Mouse (Mus musculus) ES-CJ7 (cell line): Measurements from ENCODE around the gene Erich4.

Experiments used
- DNase-seq: peaks from one replicate; pipeline ENCODE4 v3.0.0; 2011; ENCODE audit warnings: low read depth, low spot score

The Erich4 gene

DNA sequence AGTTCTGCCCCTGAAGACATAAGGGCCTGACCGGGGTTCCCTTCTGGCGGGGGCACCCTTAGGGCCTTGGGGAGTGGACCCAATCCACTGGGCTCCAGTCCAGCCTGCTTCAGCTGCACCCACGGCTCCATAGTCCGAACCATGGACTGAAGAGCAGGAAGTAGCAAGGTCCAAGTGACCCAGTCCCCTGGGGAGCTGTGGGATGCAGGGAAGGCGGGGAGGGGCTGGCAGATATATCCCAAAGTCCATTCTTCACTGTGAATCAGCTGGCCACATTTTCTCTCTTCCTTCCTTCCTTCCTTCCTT lies at the start of gene Erich4:
Erich4 (minus strand) TSS at position 187 of the 306 bp plus-strand sequence.
- no peak for DNase-seq

DNA sequence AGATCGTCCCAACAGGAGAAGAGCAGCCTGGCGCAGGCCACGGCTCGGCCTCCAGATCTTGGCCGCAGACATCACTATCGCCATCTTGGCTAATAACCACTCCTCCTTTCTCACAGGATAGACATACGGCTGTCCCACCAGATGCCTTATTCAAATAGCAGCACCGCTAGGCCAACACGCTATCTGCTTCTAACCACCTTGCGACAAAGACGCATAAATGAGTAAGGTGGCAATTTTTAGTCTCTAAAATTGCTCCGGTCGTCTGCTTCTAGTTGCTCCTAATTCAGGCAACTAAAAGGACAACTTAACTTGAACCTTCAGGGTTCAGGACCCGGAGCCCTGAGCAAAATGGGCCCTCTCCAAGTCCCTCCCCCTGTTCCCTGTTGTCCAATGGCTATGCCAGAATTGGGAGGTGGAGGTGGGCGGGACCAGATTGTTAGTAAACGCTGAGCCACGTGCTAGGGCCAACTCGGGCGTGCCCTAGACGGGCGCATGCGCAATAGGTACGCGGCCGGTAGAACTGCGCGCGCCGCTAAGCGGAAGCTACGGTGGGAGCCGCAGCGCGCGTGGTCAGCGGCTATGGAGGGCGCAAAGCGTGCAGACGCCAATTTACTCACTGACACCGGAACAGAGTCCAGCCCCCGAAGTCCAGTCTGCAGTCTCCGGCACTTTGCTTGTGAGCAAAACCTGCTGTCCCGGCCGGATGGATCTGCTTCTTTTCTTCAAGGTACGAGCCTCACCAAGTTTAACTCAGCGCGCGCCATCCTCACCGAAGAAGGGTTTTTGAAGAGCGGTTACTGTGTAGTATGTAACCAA lies 43.2 kb upstream of the Erich4 start, which contains the start of the genes Bckdha and Exosc5:
Bckdha (minus strand) TSS at position 325 of the 816 bp plus-strand sequence.
Exosc5 (plus strand) TSS at position 508 of the 816 bp plus-strand sequence.
- peak; percentile 100 for DNase-seq

DNA sequence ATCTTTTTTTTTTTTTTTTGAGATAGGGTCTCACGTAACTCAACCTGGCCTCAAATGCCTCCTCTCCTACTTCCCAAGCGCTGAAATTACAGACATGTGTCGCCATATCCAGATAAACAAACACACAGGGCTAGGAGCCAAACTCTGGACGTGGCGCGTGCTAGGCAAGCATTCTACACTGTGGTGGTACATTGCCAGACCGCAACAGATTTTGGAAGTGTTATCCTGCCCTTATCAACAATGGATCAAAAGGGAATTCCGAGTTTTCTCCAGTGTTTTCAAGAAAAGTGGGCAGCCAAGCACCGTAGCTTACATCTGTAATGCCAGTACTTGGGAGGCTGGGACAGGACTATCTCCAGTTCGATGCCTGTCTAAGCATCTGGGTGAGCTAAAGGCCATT lies 42.1 kb upstream of the Erich4 start:
- no peak for DNase-seq

DNA sequence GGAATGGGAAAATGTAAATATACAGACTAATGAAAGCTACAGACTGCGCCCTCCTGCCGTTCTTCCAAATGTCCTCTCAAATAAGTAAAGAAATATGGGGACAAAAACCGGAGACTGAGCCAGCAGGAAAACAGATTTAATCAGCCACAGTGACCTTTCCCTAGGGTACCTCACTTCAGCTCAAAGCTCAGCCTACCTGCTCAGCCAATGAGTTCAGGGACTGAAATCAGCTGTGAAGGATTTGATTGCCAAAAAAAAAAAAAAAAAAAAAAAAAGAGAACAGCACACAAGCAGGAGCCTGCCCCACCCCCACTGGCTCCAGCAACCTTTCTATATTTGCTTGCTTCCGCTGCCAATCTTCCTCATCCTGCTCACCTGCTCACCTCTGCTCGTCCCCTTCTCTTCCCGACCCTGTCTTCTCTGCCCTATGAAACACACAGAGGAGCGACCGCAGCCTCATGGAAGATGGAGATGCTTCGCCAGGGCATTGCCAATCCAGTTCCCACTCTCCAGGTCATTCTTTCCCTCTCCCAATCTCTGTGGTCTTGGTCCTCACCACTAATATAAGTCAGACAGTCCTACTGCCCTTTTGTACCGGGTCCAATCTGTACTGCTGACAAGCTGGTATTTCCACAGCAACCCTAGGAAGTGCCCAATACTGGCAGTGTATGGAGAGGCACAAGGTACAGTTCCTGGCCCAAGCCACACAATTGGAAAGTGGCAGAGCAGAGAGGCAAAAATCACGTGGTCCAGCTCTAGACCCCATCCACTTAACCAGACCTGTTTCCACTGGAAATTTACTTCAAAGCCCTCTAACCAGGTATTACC lies 40.1 kb upstream of the Erich4 start:
- DNase-seq, result peak; percentile 85

DNA sequence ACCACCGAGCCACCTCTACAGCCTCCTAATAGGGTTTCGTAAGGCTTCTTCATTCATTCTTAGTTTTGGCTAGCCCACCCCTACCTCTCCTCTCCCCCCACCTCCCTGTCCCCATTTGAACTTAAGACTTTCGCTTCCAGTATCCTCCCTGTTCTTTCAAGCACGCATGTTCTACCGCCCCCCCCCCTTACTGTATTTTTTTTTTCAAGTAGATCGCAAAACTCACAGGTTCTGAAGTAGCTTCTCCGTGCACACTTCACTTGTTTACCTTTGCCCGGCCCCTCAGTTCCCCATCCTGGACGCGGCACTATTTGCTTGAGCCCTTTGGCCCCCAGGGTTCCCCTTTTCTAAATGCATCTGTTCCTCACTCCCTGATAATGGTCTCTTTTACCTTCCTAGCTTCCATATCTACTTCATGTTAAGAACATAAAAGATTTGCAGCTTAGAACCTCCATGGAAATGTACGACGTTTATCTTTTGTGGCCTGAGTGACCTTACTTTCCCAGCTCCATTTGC lies 36.6 kb upstream of the Erich4 start:
- DNase-seq, result no peak

DNA sequence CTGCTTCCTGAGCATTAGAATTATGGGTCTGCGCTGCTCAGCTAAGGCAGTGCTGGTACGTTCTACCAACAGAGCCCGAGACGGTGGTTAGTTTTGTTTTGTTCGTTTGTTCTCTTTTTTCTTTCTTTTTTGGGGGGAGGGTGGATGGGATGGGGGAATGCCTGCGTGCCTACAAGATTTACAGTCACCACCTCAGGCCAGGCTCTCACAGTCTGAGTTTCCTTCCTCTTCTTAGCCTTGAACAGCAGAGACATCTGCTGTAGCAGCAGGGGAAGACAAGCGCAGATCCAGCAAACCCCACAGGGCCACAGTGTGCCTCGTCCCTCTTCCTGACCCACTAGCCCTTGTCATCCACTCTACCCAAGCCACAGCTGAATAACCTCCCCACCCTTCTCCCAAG lies 35.6 kb upstream of the Erich4 start:
- DNase-seq, result no peak

DNA sequence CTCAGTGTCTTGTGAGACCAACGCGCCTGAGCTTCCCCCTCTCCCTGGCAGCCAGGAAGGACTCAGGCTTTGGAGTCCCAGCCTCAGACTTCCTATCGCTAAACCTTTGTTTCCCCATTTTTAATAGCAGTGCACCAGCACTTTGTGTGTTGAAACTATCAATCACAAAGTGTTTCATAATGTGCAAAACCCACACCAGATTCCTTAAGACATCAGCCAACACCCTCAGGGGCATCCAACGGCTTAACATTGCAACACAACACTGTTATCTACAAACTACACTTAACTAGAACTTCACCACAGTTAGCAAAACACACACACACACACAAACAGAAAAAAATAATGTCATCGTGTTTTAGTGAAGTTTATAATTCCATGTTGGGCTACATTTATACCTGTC lies 34.1 kb upstream of the Erich4 start:
- no peak for DNase-seq

DNA sequence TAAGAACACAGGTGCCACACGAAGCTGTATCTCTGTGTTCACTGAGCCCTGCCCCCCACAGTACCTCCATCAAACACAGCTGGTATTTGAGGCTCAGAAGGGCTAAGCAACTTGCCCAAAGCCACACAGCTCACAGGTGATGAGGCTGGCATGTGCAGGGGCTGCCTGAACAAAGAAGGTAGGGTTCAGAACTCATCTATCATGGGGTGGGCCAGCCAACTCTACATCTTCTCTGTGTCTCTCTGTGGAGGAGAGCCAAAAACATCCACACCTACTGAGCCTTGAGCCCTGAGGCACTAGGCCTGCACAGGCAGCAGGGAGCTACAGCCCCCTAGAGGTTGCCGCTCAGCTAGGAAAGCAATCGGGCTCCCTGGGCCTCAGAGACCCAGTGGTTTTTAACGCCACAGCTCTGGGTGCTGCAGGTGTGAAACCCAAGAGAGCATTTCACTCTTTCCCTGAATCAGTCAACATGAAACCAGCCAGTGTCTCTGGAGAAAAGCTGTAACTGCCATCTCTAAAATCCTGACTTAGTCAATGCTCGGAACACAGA lies 32.0 kb upstream of the Erich4 start:
- DNase-seq, result peak; percentile 63

DNA sequence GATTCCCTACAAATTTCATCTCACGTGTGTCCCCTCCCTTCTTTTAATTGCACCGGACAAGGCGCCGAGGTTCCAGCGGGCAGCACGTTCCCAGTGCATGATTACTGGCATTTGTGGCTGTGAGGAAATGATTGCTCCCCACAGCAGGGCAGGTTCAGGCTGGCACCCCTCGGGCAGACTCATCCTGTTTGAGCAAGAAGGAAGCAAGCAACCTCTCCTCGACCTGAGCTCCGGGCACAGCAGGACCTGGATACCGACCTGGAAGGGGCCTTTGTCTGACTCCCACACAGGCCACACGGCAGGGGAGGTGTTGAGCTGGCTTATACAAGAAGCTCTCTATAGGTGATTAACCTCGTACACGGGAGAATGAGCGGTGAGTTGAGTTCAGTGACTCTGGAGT lies 29.4 kb upstream of the Erich4 start:
- DNase-seq, result no peak

DNA sequence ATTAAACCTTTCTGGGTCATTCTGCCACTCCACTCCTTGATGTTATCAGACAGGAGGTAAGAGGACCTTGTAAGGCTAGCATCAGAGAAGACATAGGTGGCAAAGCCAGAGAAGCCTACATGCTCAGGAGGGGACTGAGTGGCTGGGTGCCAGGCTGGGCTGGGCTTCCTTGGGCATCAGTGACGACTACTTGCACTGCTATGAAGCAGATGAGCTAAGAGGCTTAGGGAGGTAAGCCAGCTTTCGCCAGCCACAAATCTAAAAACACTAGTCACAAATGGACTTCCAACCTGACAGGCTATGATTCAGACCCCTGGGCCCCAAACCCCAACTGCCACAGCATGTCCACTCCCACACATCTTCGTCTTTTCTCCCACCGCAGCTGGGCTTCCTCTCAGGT lies 28.9 kb upstream of the Erich4 start:
- no peak for DNase-seq

DNA sequence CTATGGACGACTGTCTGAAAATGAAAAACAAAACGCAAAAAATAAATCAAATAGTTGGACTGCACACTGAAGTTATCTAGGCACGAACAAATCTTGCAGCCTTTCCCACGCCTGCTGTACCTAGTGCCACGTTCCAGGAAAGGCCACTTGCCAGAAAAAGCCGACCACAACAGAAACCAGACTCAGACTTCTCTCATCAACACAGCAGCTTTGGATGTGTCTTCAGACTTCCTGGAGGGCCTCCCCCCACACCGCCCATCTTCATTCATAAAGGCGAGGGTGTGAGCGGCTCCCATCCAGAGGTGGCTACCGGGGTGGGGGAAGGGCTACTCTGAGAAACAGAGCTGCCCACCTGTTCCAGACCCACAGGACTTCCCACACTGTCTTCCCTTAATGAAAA lies 28.4 kb upstream of the Erich4 start:
- DNase-seq, result no peak

DNA sequence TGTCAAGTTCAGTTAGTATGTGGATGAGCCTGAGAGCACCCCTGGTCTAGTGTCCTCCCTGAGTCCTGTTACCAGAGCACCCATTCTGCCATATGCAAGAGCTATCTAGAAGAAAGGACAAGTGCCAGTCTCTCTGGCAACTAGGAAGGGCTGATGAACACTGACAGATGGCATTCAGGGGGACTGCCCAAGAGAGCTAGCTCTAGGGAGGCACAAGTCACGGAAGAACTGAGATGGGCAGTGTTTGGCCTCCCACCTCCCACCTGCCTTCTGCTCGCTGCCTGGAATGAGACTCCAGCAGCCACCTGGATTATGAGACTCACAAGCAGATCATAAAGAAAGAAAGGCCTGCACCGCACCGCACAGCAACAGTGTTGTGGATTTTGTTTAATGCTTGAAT lies 24.1 kb upstream of the Erich4 start:
- DNase-seq, result no peak

DNA sequence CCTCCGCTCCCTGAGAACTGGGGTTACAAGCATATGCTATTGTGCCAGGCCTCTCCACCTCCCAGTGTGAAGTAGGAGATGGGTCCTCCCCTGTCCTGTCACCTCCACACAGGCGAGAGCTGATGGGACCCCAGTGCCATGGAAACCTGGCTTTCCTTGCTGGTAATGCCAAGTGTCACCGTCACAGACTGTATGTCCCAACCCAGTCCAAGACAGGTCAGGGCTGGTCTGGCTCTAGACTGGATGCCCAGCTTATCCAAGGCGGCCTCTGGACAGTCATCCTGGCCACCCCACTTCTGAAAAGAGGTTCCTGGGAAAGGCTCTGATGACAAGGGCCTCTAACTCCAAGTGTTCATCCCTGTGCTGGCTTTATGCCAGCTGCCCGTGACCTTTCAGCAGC lies 21.4 kb upstream of the Erich4 start:
- no peak for DNase-seq

DNA sequence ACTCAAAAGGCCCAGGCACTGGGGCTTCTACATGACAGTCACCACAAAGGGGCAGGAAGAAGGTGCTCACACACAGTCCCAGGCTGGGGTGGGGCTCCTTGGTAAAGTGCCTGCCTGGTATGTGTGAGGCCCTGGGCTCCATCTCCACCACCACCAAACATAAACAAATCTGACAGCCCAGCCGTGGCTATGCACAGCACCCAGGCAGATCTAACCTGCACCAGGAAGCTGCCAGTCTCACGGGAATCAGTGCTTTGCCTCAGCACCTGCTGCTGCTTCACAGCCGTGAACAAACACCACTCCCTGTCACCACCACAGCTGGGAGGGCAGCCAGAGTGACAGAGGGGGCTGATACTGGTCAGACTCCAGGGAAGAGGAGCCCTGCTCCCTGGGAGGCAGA lies 20.7 kb upstream of the Erich4 start:
- DNase-seq, result no peak

DNA sequence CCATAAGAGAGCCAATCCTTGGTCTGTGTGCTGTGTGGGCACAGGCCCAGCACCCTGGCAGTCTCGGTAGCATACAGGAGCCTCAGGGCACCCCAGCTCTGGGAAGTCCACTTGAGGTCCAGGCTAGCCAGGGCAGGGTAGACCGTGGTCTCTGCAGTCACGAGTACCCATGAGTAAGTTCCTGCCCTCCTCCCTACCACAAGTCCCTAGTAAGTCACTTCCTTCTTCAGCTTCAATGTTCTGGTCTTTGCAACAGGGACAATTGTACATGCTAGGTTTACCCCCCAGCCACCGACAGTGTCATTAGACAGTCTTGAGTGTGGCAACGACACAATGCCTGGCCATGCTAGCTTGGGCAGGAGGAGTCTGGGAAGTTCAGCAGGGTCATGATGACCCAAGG lies 17.0 kb upstream of the Erich4 start:
- no peak for DNase-seq

DNA sequence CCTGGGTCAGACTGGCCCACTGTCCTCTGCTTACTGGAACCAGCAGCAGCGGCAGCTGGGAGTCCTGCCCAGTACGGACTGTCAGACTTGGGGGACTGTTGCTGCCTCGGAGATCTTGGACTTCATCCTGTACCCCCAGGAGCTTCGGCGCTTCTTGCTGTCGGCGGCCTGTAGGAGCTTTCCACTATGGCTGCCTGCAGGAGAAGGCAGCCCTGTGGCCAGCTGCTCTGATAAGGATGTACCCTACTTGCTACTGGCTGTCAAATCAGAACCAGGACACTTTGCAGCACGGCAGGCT lies 12.6 kb upstream of the Erich4 start:
- no peak for DNase-seq

DNA sequence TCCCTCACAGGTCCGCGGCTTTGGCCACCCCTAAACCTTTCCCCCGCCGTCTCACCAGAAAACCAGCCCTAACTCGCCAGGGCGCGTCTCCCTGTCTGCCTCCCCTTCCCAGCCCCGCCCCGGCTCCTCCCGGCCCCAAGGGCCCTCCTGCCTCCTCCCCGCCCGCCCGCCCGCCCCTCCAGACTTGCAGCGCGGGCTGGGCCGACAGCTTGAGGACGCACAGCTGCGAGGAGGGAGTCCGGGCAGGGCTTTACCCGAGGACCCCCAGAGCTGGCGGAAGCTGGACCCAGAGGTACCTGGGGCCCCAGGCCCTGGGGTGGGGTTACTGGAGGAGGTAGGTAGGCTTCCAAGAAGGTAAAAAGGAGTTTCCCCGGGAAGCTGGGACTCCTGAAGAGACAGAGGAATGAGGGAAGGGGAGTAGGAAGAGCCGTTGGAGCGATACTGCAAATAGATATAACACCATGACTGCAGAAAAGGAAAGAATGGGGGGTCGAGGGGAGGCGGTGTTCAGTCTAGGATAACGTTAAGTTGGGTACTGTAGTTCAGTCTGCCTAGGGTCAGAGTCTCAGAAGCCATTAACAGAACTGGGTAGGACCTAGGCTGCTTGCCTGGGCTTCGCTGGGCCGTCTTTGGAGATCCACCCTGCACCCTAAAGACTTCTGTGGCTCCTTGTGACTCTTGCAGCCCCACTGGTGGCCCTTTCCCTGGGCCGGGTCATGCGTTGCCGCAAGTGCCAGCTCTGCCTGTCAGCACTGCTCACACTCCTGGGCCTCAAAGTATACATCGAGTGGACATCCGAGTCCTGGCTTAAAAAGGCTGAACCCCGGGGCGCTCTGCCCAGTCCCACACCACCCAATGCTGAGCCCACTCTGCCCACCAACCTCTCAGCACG lies 12.0 kb upstream of the Erich4 start:
- DNase-seq, result peak; percentile 61

DNA sequence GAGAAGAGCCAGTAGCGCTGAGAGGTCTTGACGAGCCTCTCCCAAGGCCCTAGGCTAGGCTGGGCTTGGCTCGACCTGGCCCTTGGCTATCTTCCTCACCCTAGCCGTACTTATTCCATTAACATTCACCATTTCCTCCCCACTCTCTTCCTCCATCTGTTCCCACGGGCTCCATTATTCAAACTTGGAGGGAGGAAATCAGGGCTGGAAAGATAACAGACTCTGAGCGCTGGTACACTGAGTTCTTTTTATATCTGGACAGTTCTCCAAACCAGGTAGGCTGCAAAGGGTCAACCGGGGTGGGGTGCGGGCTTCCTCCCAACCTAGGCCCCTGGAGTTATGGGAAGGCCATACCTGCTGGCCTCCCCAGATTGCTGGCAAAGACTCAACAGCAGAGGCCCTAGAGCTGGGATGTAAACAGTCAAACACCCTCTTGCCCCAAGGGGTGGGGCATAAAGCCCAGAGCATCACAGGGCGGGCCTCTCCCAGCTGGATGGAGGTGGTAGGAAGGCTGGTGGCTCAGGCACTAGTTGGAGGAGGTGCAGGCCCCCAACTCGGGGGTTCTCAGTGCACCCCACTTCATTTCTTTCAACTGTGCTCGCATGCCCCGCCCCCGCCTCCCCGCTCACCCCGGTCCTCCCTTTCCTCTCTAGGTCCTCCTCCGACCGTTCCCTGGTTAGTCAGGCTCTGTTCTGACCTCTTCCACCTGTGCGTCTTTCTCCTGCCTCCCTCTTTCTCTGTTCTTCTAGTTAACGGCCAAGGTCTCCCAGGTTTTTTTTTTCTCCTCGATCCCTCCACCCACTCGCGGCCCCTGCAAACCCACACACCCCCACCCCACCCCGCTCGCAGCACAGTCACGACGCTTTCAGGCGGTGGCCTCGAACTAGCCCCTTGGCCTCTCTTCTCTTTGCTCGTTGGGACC lies 11.1 kb upstream of the Erich4 start, which contains the start of gene B3gnt8:
B3gnt8 (plus strand) TSS at position 146 of the 922 bp plus-strand sequence.
- peak; percentile 21 for DNase-seq

DNA sequence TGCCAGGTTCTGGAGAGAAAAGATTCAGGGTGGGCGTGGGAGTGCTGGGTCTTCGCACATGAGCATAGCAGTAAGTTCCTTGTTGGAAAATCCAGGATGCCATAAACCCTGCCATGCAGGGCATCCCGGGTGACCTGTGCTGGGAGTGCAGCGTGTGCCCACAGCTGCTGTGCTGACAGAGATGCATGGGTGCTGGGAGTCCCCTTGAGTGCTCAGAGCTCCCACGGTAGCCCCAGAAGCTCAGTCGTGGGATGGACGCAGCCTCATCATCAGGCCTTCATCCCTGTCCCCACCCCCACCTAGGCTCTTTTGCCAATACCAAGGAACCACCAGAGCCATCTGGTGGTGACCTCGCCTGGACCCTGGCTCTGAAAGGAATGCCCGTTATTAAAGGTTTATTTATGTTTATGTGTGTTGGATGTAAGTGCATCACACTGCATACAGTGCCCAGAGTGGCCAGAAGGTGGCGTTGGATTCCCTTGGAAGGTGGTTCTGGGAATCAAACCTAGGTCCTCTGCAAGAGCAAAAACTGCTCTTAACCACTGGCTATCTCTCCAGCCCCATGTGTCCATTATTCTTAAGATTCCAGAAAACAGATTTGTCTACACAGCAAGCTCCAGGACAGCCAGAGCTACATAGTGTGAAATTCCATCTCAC lies 10.0 kb upstream of the Erich4 start:
- DNase-seq, result peak; percentile 68

DNA sequence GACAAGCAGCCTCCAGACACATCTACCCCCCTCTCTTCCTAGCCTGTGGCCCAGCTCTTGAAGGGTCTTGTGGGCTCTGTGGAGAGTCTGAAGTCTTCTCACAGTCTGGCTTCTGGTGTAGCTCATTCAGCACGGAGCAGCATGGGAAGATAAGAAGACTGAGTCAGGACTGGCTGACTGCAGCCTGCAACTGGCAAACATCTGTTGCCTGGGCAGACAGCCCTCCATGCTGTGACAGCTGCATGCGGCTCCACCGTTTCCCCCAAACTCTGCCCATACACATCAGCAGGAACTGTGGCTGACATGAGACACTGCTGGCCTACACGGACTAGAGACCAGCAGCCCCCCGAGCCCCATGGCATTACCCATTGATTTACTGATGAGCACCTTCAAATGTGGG lies 9.2 kb upstream of the Erich4 start:
- no peak for DNase-seq
